Mouse (Mus musculus) hindlimb bud, embryonic 11.5 days (tissue): ENCODE measurements around the gene Tarm1.

Experiments
- DNase-seq: peaks from one replicate; pipeline ENCODE4 v3.0.0-alpha.2; 2012; ENCODE audit warnings: low read depth, low spot score; ENCODE audit errors: extremely low spot score

Gene Tarm1

DNA sequence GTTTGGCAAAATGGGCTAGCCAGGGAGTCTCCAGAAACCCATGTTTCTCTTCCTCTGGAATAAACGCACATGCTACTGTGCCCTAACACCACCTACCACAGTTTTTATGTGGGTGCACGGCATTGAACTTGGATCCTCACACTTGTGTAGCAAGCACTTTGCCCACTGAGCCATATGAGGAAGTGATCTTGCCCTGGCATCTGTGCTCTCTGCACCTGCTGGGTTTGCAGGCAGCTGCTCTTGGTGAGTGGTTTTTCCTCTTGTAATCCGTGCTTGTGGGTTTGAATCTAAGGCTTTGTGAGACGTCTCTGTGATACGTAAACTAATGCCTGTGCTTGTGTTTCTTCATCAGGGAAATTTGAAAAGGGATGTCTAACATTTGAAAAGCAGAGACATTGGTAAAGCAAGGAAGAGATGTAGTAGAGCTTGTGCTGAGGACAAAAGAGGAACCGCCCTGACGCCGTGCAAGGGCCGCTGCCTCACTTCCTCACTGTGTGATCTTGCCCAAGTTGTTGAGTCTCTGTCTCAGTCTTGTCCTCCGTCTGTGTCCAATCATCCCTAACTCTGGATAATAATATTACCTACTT lies 59.9 kb downstream of the Tarm1 start:
- no peak for DNase-seq

DNA sequence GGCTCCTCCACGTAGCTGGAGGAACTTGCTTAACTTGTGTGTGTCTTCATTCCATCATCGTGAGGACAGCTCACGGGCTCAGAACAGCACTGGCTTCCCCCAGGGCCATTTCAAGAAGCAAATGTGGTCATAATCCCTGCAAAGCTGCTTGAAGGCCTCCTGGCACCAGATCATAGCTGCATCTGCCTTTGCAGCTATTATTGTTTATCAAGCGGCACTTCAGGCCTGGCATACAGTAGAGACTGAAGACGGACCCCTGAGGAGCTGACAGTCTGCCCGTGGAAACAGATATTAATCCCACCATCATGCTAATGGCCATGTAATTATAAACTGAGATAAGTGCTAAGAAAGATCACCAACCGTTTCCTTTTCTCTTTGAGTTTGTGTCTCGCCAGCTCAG lies 61.9 kb downstream of the Tarm1 start:
- no peak for DNase-seq

DNA sequence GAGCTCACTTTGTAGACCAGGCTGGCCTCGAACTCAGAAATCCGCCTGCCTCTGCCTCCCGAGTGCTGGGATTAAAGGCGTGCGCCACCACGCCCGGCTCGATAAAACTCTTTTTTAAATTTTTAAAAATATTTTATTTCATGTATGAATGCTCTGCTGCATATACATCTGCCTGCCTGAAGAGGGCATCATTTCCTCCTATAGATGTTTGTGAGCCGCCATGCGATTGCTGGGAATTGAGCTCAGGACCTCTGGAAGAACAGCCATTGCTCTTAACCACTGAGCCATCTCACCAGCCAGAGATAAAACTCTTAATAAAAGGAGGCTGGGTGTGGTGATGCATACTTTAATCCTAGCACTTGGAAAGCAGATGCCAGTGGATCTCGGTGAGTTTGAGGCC lies 62.4 kb downstream of the Tarm1 start:
- DNase-seq = no peak

- no peak for DNase-seq
These were observed 64.5 kb downstream of the Tarm1 start for GRCm38 (mm10) chr7:3437941-3438340.
